Mouse (Mus musculus): Measurements from ENCODE around the gene Zfp1. TPM values are rescaled to one million over a fixed set of nuclear protein-coding genes. Genes with fewer than 3 reads are reported as not detected.

Zfp1 gene
- polyA plus RNA-seq, 1 experiment, result 5.3 TPM

DNA sequence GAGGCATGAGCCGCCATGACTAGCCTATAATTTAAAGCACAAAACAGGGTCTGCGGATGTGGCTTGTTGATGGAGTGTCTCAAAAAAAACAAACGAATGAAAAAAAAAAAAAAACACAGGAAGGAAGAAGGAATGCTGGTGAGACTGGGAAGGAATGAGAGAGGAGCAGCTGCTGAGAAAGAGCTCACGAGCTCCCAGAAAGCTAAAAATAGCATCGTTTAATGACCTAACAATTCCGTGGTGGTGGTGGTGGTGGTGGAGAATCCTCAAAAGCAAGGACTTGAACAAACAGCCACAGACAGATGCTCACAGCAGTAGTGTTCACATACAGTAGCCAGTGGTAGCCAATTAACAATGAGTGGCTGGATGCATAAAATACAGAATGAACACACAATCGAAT is 52.2 kb downstream of the Zfp1 start:
- TF ChIP-seq TCF12 (IDR thresholded peaks at IDR 0.05; ENCODE audit: insufficient read depth, poor library complexity, severe bottlenecking) (peak; percentile 67), E2F4 (IDR thresholded peaks at IDR 0.05; ENCODE audit: insufficient read depth) (no peak), USF1 (IDR thresholded peaks at IDR 0.05; ENCODE audit: low read depth) (no peak), MAX (IDR thresholded peaks at IDR 0.05; ENCODE audit: low read depth) (no peak), SRF (IDR thresholded peaks at IDR 0.05; ENCODE audit: control insufficient read depth, insufficient read length, low read depth) (no peak), REST (IDR thresholded peaks at IDR 0.05; ENCODE audit: insufficient read depth, insufficient read length) (no peak), MYOG (IDR thresholded peaks at IDR 0.05; ENCODE audit: control insufficient read depth in 1 of 3, insufficient read depth in 1 of 3, insufficient read length in 2 of 3, low read depth in 2 of 3) (peak in 2 of 3 experiments; percentile 36 to 81), POLR2A (IDR thresholded peaks at IDR 0.05; ENCODE audit: insufficient read length, low read depth) (no peak), TCF3 (IDR thresholded peaks at IDR 0.05; ENCODE audit: insufficient read length, low read depth) (peak; percentile 12), CEBPB (IDR thresholded peaks at IDR 0.05; ENCODE audit: insufficient read depth, poor library complexity, severe bottlenecking) (no peak), POLR2AphosphoS2 (IDR thresholded peaks at IDR 0.05; ENCODE audit: insufficient read length, low read depth) (no peak), MYOD1 (IDR thresholded peaks at IDR 0.05; ENCODE audit: control insufficient read depth in 1 of 3, insufficient read length in 2 of 3, low read depth in 2 of 3) (peak in 2 of 3 experiments; percentile 56 to 67)
- Histone ChIP-seq H3K4me3 (no peak overlapping the region), H3ac (ENCODE audit: control insufficient read depth, insufficient read length) (no peak overlapping the region), H3K4me2 (ENCODE audit: low read depth) (peak overlapping the region; percentile 38), H3K36me3 (ENCODE audit: control insufficient read depth, insufficient read depth) (no peaks in the 10 kb centered on the region), H3K27me3 (ENCODE audit: control insufficient read depth, insufficient read depth, insufficient read length) (no peaks in the 10 kb centered on the region), H3K79me2 (ENCODE audit: control insufficient read depth, insufficient read depth) (no peaks in the 10 kb centered on the region)

DNA sequence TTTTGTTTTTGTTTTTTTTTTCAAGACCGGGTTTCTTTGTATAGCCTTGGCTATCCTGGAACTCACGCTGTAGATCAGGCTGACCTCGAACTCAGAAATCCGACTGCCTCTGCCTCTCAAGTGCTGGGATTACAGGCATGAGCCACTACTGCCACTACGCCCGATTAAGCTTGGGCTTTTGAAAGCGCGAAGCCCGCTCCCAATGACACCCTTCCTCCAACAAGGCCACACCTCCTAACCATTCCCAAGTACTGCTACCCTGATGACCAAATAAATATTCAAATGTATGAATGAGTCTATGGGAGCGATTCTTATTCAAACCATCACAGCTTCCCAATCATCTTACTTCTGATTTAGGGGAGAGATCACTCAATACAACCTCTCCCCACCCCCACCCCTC is 54.5 kb downstream of the Zfp1 start:
- TF ChIP-seq USF1 (IDR thresholded peaks at IDR 0.05; ENCODE audit: low read depth), result no peak
- no peak for TF ChIP-seq POLR2AphosphoS2 (IDR thresholded peaks at IDR 0.05; ENCODE audit: insufficient read length, low read depth)
- no peak for TF ChIP-seq MYOD1 (IDR thresholded peaks at IDR 0.05; ENCODE audit: control insufficient read depth in 1 of 3, insufficient read length in 2 of 3, low read depth in 2 of 3)
- no peak for TF ChIP-seq MAX (IDR thresholded peaks at IDR 0.05; ENCODE audit: low read depth)
- TF ChIP-seq MYOG (IDR thresholded peaks at IDR 0.05; ENCODE audit: control insufficient read depth in 1 of 3, insufficient read depth in 1 of 3, insufficient read length in 2 of 3, low read depth in 2 of 3), result no peak
- no peak for TF ChIP-seq E2F4 (IDR thresholded peaks at IDR 0.05; ENCODE audit: insufficient read depth)
- TF ChIP-seq POLR2A (IDR thresholded peaks at IDR 0.05; ENCODE audit: insufficient read length, low read depth), result no peak
- TF ChIP-seq REST (IDR thresholded peaks at IDR 0.05; ENCODE audit: insufficient read depth, insufficient read length), result no peak
- no peak for TF ChIP-seq SRF (IDR thresholded peaks at IDR 0.05; ENCODE audit: control insufficient read depth, insufficient read length, low read depth)
- no peak for TF ChIP-seq TCF12 (IDR thresholded peaks at IDR 0.05; ENCODE audit: insufficient read depth, poor library complexity, severe bottlenecking)
- TF ChIP-seq TCF3 (IDR thresholded peaks at IDR 0.05; ENCODE audit: insufficient read length, low read depth), result no peak
- TF ChIP-seq CEBPB (IDR thresholded peaks at IDR 0.05; ENCODE audit: insufficient read depth, poor library complexity, severe bottlenecking), result no peak

DNA sequence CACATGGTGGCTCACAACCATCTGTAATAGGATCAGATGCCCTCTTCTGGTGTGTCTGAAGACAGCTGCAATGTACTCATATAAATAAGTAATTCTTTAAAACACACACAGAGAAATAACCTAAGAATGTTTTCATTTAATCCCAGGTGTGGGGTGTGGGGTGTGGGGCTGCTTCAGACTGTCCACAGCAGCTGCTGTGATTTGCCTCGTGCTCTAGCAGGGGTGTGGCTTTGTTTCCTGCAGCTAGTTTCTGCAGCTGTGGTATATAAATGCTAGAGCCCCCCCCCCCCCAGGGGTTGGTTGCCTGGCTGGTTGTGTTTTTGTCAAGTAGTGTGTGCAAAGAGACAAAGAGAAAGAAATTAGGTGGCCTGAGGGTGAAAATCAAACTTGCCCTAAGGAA is 55.8 kb downstream of the Zfp1 start:
- H3K4me3 ChIP-seq, result no peak overlapping the region
- H3K4me2 ChIP-seq (ENCODE audit: low read depth), result no peak overlapping the region
- no peaks in the 10 kb centered on the region for H3K79me2 ChIP-seq (ENCODE audit: control insufficient read depth, insufficient read depth)
- no peak overlapping the region for H3ac ChIP-seq (ENCODE audit: control insufficient read depth, insufficient read length)
- no peaks in the 10 kb centered on the region for H3K36me3 ChIP-seq (ENCODE audit: control insufficient read depth, insufficient read depth)
- H3K27me3 ChIP-seq (ENCODE audit: control insufficient read depth, insufficient read depth, insufficient read length), result no peaks in the 10 kb centered on the region
- TF ChIP-seq MYOD1 (IDR thresholded peaks at IDR 0.05; ENCODE audit: control insufficient read depth in 1 of 3, insufficient read length in 2 of 3, low read depth in 2 of 3) (peak; percentile 8 to 82 (median 50)), MAX (IDR thresholded peaks at IDR 0.05; ENCODE audit: low read depth) (no peak), TCF3 (IDR thresholded peaks at IDR 0.05; ENCODE audit: insufficient read length, low read depth) (peak; percentile 48), TCF12 (IDR thresholded peaks at IDR 0.05; ENCODE audit: insufficient read depth, poor library complexity, severe bottlenecking) (peak; percentile 58), MYOG (IDR thresholded peaks at IDR 0.05; ENCODE audit: control insufficient read depth in 1 of 3, insufficient read depth in 1 of 3, insufficient read length in 2 of 3, low read depth in 2 of 3) (peak; percentile 32 to 82 (median 46)), USF1 (IDR thresholded peaks at IDR 0.05; ENCODE audit: low read depth) (no peak)

More for the DNA sequence above, 54.5 kb downstream of the Zfp1 start:
- Histone ChIP-seq H3K4me3 (no peak overlapping the region), H3K4me2 (ENCODE audit: low read depth) (no peak overlapping the region), H3ac (ENCODE audit: control insufficient read depth, insufficient read length) (no peak overlapping the region), H3K36me3 (ENCODE audit: control insufficient read depth, insufficient read depth) (no peaks in the 10 kb centered on the region), H3K27me3 (ENCODE audit: control insufficient read depth, insufficient read depth, insufficient read length) (no peaks in the 10 kb centered on the region), H3K79me2 (ENCODE audit: control insufficient read depth, insufficient read depth) (no peaks in the 10 kb centered on the region)

DNA sequence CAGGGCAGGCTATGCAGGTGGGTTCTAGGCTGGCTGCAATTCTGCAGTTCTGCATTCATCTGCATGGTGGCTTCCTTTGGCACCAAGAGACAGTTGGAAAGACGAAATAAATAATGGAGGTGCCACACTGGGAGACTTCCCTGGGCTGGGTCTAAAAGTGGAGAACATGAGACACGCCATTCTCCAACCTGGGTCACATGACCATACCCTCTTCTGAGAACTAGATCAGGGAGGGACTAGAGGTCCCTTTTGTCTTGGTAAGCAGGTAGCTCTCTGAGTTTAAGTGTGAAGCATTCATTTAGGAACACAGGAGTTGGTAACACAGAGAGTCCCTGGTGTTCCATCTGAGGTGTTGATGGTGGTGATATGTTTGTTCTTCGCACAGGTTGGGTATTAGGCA is 57.0 kb downstream of the Zfp1 start:
- no peak for TF ChIP-seq REST (IDR thresholded peaks at IDR 0.05; ENCODE audit: insufficient read depth, insufficient read length)
- no peak for TF ChIP-seq POLR2A (IDR thresholded peaks at IDR 0.05; ENCODE audit: insufficient read length, low read depth)
- TF ChIP-seq TCF3 (IDR thresholded peaks at IDR 0.05; ENCODE audit: insufficient read length, low read depth), result no peak
- TF ChIP-seq MYOG (IDR thresholded peaks at IDR 0.05; ENCODE audit: control insufficient read depth in 1 of 3, insufficient read depth in 1 of 3, insufficient read length in 2 of 3, low read depth in 2 of 3), result no peak
- TF ChIP-seq CEBPB (IDR thresholded peaks at IDR 0.05; ENCODE audit: insufficient read depth, poor library complexity, severe bottlenecking), result no peak
- TF ChIP-seq SRF (IDR thresholded peaks at IDR 0.05; ENCODE audit: control insufficient read depth, insufficient read length, low read depth), result no peak
- no peak for TF ChIP-seq MAX (IDR thresholded peaks at IDR 0.05; ENCODE audit: low read depth)
- no peak for TF ChIP-seq TCF12 (IDR thresholded peaks at IDR 0.05; ENCODE audit: insufficient read depth, poor library complexity, severe bottlenecking)
- peak; percentile 31 for TF ChIP-seq USF1 (IDR thresholded peaks at IDR 0.05; ENCODE audit: low read depth)
- H3K27me3 ChIP-seq (ENCODE audit: control insufficient read depth, insufficient read depth, insufficient read length), result no peaks in the 10 kb centered on the region
- H3K79me2 ChIP-seq (ENCODE audit: control insufficient read depth, insufficient read depth), result no peaks in the 10 kb centered on the region
- no peak overlapping the region for H3ac ChIP-seq (ENCODE audit: control insufficient read depth, insufficient read length)
- no peaks in the 10 kb centered on the region for H3K36me3 ChIP-seq (ENCODE audit: control insufficient read depth, insufficient read depth)
- no peak overlapping the region for H3K4me2 ChIP-seq (ENCODE audit: low read depth)
- no peak overlapping the region for H3K4me3 ChIP-seq

DNA sequence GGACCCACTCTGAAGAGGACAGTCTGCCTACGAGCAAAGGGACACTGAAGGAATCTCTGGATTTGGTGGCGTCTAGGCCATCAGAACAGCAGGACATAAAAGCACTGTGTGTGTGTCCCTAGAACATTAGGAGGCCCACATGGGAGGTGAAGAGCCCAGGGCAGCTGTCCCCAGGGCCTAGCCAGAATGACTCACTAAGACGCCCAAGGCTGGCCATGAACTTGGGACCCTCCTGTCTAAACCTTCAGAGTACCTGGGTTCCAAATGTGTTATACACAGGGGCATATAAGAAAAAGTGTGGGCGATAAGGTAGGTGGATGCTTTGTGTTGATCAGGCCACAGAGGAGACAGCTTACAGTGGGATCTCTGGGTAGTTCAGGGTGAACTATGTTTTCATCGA is 57.5 kb downstream of the Zfp1 start:
- Histone ChIP-seq H3K4me2 (ENCODE audit: low read depth) (no peak overlapping the region), H3K27me3 (ENCODE audit: control insufficient read depth, insufficient read depth, insufficient read length) (no peaks in the 10 kb centered on the region), H3K4me3 (no peak overlapping the region), H3K36me3 (ENCODE audit: control insufficient read depth, insufficient read depth) (no peaks in the 10 kb centered on the region), H3K79me2 (ENCODE audit: control insufficient read depth, insufficient read depth) (no peaks in the 10 kb centered on the region), H3ac (ENCODE audit: control insufficient read depth, insufficient read length) (no peak overlapping the region)
- TF ChIP-seq E2F4 (IDR thresholded peaks at IDR 0.05; ENCODE audit: insufficient read depth) (no peak), MYOD1 (IDR thresholded peaks at IDR 0.05; ENCODE audit: control insufficient read depth in 1 of 3, insufficient read length in 2 of 3, low read depth in 2 of 3) (peak in 2 of 3 experiments; percentile 17 to 26), MYOG (IDR thresholded peaks at IDR 0.05; ENCODE audit: control insufficient read depth in 1 of 3, insufficient read depth in 1 of 3, insufficient read length in 2 of 3, low read depth in 2 of 3) (peak in 1 of 3 experiments; percentile 66)
